Mouse (Mus musculus): ENCODE measurements around the gene Slc25a10. TPM values are rescaled to one million over a fixed set of nuclear protein-coding genes. Genes with fewer than 3 reads are reported as not detected.
A peak's percentile ranks its signal among the peaks of the same experiment; 100 is the strongest.
"Not testable (repeated sequence)": the region's sequence is repeated elsewhere in the genome, so short reads cannot be mapped to it uniquely, and the experiment has no call there.

Gene Slc25a10
- total RNA-seq, 2 experiments from 2014 or later, result 19.6 to 22.6 TPM

DNA sequence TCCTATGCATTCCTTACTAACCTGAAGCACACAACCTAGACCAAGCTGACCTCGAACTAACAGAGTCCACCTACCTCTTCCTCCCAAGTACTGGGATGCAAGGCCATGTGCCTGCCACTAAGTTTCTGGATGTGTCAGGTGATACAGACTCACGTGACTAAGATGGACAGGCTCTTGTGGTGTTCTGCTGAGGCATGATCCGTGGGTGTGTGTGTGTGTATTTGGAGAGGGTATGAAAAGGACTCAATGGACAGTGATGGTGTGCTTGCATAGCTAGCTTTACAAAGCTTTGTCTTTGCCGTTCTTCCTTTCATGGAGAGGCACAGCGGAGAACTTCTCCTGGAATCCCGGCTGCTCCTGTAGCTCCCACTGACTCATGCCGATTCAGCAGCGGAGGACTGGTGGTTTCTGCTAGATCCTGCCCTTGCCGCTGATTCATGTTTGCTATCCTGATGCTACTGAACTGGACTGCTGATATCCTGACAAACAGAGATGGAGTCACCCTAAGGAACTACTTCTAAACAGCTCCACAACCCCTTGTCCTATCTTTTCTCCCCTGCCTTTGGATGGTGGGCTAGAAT is 16.7 kb downstream of the Slc25a10 start:
- no peak for DNase-seq (ENCODE audit: low spot score in 2 of 2)

DNA sequence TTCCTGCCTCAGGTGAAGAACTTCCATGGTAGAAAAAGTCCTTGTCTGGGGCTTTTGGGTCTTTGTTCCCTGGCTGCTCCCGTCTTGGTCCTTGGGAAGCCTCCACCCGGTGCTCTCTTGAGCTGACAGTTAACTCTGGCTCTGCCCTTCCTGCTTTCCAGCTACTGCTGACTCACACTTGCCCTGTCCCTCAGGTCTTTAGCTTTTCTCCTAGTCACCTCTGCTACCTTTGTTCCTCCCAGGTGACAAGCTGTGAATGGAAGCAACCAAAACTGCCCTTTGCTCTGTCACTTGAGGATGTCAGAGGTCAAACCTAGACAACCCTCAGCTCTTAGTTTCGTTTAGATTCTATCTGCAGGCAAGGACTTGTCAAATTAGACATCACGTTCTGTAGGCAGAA is 18.3 kb downstream of the Slc25a10 start:
- DNase-seq (ENCODE audit: low spot score in 2 of 2), result no peak

DNA sequence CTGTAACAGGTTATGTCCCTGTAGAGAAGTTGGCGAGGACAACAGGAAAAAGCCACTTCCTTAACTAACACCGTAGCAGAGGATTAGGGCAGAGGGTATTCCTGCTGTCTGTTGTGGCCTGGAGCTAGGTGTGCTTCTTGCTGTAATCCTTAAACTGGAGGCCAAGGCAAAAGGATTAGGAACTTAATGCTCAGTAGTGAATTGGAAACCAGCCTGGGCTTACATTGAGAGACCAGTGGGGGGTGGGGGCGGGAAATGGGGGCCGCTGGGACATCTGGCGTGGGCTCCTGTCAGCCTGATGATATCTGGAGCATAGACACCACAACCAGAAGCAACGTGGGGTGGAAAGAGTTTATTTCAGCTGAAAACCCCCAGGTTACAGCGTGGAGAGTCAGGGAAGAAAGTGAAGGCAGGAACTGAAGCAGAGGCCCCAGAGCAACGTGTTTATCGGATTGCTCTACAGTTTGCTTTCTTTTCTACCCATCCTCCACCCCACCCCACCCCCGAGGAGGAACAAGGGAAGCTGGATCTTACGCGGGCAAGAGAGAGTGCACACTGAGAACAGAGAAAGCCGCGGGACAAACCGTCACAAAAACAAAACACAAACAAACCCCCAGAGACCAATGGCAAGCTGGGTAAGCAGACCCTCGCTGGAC is 18.9 kb downstream of the Slc25a10 start:
- no peak for DNase-seq (ENCODE audit: low spot score in 2 of 2)

DNA sequence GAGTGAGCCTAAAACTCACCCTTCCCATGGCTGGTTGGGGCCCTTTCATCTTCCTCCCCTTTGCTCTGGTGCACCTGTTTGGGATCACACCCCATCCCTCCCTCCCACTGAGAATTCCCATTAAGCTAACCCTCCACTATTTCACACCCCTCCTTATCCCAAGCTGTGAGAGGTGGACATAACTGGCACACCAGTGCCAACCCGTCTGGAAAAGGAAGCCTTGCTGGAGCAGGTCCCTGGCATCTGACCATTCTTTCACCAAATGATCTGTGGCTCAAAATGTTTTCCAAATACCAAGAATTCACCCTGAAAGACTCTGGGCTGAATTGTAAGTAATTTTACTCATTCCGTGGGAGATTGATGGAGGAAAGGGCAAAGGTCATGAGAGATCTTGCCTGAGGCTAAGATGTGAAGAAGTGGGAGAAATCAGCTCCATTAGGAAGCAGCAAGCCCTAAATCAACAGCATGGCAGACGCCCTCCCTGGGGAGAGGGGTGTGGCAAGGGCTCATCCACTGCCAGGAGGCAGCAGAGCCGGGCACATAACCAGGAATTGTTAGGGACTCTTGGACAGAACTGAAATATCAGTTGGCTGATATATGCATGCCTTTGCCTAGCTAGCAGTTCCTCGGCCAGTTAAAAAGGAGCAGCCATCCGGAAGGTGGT is 21.3 kb downstream of the Slc25a10 start:
- no peak for DNase-seq (ENCODE audit: low spot score in 2 of 2)

DNA sequence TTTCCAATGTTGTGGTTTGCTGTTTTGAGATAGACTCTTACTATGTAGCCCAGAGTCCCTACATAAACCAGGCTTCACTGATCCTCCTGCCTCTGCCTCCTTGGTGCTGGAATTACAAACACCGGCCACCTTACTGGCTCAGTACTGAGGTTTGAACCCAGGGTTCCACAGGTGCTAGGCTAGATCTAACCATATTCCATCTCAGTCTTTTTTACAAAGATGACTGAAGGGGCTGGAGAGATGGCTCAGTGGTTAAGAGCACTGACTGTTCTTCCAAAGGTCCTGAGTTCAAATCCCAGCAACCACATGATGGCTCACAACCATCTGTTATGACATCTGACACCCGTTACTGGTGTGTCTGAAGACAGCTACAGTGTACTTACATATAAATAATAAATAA is 22.6 kb downstream of the Slc25a10 start:
- not testable (repeated sequence) for DNase-seq (ENCODE audit: low spot score in 2 of 2)

DNA sequence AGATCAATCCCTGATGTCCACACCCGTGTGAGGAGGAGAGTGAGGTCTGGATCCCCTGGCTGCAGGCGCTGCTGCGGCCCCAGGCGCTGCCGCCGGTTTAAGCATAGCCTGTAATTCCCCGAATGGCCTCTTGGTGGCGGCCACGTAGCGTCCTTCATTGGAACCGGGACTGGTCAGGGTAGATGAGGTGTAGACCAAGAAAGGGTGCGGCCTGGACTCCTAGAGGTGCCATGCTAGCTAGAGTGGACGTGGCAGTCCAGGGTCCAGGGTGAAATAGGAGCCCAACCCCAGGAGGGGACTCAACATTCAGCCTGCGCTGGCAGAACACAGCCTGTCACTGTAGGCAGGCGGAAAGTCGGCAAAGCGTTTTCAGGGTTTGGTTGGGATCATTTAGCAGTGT is 24.0 kb downstream of the Slc25a10 start:
- peak; percentile 85 to 92 for DNase-seq (ENCODE audit: low spot score in 2 of 2)

DNA sequence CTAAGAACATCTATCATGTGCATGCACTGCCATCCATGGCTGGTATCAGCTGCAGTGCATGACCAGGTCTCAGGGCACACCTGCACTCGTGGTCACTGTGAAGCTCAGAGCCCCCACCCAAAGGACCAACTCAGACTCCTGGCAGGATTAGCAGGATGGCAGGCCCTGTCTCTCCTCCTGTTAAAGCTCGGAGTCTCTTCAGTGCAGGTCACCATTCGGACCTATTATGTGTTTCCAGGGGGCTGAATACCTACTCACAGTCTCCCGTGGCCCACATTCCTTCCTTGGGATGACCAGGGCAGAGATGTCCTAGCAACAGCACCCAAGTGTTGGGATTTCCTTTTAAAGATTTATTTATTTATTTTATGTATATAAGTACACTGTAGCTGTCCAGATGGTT is 25.5 kb downstream of the Slc25a10 start:
- DNase-seq (ENCODE audit: low spot score in 2 of 2), result no peak

DNA sequence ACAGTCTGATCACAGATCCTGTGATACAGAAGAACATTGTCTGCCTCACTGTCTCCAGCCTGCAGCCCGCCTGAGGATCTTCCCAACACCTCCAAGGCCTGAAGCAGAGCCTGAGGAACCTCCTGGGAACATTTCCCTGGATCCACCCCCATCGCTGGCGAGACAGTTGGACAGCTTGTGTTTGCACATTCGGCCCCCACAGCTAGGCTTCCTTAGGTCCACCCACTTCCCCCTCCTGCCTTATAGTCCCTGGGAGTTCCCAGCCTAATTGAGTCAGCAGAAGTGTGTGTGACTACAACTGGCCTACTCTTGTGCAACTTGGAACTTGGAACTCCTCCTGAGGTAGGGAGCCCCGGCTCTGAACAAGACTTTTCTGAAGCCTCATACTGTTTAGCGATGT is 26.4 kb downstream of the Slc25a10 start:
- peak; percentile 81 to 87 for DNase-seq (ENCODE audit: low spot score in 2 of 2)

DNA sequence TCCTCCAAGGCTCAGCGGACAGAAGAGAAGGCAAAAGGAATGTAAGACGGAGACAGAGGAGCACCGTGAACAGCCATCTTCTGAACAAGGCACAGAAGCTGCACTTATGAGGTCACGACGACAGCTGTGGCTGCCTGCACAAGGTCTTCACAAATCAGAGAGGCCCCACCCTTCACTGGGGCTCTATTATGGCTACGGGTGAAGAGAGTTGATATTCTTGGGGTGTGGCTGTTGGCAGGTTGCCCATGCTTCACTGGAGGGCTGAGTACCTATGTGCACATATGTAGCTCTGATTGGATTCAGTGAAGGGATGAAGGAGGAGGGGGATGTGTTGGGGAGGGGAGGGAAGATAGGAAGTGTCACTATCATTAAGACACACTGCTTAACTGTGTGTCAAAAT is 26.9 kb downstream of the Slc25a10 start:
- no peak for DNase-seq (ENCODE audit: low spot score in 2 of 2)

DNA sequence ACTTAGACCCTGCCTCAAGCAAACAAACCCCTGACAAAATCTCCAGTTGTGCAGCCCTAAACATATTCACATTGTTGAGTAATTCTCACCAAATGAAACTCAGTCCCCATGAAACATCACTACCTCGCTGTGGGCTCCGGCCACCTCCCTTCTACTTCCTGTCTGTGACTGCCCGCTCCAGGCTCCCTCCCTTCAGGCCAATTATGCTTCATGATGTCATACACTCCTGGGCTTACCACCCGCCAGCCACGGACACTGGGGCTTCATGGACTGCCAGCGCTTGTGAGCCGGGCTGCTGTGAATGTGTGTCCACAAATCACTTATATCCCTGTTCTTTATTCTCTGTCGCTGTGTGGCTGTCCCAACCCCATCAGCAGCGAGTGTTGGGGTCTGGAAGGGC is 28.1 kb downstream of the Slc25a10 start:
- no peak for DNase-seq (ENCODE audit: low spot score in 2 of 2)

DNA sequence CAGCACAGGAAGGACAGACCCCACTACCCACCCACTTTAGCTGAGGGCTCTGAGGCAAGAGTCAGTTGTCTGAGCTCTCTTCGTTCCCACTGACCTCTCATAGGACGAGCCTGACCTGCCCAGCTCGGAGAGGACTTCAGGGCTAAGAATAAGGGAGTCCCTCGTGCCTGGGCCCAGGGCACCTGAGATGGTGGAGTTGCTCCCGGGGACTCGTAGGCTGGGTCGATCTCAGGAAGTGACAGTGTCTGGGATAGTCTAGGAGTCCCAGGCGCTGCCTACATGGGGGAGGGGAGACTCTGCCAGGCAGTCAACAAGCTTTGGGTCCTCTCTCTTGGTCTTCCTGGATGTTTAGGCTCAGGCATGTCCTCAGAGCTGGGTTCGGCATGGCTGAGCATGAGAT is 28.9 kb downstream of the Slc25a10 start:
- no peak for DNase-seq (ENCODE audit: low spot score in 2 of 2)

DNA sequence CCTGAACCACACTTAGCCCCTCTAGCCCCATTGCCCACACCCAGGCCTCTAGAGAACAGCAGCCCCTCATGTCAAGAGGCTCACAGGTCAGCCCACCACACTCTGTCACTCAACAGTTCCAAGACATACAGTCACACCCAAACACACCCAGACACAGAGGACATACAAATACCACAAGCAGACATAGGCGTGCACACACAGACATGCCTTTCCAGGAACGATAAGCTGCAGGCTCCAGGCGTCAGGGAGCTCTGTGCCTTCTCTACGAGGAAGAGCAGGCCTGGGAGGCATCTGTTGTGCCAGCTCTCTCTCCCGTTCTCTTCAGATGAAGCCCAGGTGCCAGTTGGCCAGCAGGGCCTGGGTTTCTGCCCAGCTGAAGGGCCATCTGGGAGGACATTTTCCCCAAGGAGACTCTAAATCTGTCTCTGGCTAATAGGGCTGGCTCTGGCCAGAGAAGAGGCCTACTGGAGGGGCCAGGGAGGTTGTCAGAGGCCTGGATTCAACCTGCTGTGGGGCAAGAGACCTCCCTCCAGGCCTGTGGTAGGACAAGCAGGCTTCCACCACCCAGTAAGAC is 29.4 kb downstream of the Slc25a10 start:
- no peak for DNase-seq (ENCODE audit: low spot score in 2 of 2)

DNA sequence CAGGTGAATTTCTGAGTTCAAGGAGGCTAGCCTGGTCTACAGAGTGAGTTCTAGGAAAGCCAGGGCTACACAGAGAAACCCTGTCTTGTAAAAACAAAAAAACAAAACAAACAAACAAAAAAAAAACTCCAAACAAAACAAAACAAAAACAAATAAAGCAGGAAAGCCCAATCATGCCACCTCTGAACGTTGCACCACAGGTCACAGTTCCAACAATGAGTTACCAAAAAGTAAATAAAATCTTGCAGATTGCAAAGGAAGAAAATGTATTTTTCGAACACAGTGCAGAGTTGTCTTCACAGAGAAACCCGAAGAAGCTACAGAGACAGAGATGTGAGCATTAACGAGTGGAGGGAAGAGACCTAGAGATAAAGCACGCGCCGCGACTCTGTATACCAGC is 30.9 kb downstream of the Slc25a10 start:
- no peak for DNase-seq (ENCODE audit: low spot score in 2 of 2)

DNA sequence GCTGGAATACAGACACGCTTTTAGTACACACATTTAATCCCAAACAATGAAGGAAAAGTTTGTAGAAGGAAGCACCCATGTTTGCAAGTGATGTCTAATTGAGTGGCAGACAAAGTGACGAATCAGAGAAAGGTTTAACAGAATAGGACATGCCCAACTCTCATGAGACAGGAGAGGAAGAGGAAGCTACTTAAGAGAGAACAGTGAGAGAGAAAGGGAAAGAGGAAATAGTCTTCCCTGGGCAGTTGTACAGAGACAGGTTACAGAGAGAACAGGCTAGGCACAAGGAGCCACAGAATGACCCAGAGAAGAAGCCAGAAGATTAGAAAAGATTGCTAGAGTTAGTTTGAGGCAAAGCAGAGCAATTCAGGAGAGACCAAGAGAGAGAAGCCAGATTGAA is 34.3 kb downstream of the Slc25a10 start:
- no peak for DNase-seq (ENCODE audit: low spot score in 2 of 2)

DNA sequence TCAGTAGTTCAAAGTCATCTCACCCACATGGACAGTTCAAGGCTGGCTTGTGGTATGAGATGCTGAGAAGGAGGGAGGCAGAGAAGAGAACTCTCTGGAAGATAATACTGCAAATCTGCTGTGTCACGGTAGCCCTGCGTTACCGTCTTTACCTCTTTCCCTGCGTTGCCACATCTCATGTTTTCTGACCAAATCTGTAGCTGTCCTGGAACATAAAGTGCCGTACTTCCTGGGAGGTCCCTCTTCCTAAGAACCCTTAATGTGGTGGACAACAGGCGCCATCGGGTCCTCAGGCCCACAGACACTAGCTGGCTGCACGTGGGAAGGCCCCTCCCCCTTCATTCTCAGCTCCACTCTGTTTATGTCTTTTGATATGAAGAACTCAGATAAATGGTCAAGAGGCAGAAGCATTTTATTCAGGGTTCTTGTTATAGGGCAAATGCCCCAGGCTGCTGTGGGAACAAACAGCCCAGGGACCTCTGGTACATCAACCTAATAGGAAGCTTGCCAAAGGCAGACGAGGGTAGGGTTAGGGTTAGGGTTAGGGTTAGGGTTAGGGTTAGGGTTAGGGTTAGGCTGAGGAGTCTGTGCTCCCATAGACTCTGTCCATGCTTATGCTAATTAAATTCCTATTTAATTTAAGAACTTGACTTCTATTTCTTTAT is 36.2 kb downstream of the Slc25a10 start:
- DNase-seq (ENCODE audit: low spot score in 2 of 2), result no peak

DNA sequence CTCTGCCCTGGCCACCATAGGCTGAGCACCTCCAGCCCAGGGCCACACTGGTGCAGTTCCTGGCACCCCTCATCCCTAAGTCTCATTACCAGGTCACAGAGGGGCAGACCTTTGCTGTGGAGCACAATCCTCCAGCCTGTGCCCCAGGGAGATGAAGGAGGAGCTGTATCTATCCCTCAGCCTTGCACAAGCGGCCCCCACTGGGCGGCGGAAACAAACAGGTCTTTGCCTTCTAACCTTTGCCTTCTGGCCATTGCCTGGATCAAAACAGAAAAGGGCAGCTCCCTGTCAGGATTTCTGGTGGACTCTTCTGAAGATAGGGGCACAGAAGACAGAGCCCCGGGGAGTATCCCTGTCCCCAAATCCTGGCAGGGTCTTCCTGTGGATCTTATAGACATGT is 37.3 kb downstream of the Slc25a10 start:
- no peak for DNase-seq (ENCODE audit: low spot score in 2 of 2)

DNA sequence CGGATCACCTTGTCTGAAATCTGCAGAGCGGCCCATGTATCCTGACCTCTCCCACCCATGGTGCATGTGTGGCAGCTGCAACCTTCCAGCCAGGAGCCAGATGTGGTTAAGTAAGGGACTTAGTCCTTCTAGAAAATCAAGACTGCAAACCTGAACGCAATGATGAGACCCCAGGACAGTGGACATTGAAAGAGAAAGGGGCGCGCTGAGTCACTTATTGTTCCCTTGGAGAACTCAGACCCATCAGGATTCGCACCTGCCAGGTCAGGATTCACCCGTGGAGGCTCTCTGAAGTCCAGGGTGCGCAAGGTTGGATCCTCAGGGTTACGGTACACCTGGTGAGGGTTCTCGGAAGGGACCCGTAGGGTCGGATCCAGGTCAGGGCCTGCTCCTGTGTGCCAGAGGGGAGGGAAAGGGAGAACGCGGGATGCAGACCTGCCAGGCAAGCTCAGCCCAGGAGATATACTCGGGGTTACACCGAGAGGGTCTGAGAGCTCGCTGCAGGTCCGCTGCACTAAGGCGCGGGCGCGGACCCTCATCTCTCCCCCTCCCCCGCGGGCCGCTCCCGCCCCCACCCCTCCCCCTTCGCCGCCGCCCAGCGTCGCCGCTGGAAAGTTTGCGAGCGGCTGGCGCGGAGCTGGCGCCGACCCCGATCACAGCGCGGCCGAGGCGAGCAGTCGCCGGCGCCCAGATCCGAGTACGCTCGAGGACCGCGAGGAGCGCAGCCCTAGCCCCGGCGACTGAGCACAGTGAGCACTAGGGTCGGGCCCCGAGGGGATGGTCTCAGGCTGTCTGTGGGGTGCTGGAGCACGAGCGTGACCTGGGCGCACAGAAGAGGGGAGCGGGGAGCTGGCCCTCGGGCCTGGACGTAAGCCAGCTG is 38.7 kb downstream of the Slc25a10 start, which contains the start of gene Gcgr:
TSS of gene Gcgr (plus strand) at position 615 of the 880 bp plus-strand sequence.
- no peak for DNase-seq (ENCODE audit: low spot score in 2 of 2)

DNA sequence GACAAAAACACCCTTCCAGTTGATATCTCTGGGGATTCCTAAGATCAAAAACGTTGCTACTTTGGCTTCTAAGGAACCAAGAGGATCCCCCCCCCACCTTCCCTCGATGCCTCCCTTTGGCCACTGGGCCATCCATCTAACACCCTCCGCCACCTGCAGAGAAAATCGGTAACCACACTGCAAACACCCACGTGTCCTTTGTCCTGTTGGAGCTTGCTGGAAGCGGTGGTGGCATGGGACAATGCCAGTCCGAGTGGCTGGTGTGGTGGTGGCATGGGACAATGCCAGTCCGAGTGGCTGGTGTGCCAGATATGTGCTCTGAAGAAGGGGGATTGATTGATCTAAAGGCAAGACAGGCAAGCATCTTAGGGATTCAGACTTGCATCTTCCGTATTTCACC is 40.0 kb downstream of the Slc25a10 start:
- no peak for DNase-seq (ENCODE audit: low spot score in 2 of 2)

DNA sequence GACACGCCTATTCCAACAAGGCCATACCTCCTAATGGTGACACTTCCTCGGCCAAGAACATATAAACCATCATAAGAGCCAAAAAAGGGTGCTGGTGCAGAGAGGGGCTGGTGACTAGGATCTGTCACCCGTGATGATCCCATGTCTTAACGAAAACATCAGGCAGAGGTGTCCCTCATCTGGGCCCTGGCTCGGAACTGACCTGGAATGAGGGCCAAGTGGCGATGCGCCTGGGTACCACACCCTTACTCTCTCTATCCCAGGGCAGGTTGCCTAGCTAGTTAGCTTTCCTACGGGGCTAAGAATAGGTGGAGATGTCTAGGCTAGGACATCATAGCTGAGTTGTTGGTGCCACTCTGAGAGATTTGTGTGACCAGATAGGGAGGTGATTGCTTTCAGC is 42.5 kb downstream of the Slc25a10 start:
- no peak for DNase-seq (ENCODE audit: low spot score in 2 of 2)

DNA sequence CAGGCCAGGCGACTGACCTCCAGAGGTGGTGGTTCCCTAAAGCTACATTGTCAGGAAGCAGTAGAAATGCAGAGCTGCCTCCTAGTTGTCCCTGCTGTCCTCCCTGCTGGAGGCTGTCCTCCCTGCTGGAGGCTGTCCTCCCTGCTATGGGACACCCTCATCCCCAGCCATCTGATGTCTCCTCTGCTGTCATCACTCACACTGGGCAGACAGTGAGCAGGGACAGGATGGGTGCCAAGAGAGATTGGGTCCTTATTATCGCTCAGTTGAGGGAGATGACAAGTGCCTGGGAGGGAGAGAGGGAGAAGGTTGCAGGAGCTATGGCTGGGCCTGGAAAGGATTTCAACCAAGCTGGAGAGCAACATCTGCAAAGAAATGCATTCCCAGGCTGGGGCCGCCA is 43.5 kb downstream of the Slc25a10 start:
- no peak for DNase-seq (ENCODE audit: low spot score in 2 of 2)

DNA sequence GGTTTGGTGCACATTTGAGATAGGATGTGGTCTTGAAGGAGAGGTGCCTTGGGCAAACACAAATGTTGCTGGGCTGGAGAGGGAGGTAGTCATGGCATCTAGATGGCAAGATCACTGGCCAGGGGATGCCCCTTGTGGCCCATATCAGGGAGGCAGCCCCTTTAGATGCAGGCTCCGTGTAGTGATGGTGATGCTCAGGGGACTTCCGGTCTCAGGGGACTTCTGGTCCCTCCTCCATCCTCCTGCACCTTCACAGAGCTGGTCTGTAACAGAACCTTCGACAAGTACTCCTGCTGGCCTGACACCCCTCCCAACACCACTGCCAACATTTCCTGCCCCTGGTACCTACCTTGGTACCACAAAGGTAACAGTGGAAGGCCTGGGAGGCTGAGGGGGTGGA is 44.2 kb downstream of the Slc25a10 start:
- DNase-seq (ENCODE audit: low spot score in 2 of 2), result no peak
